Mouse (Mus musculus) embryonic facial prominence, embryonic 10.5 days (tissue): ENCODE results near the gene Lrmda. TPM values are rescaled to one million over a fixed set of nuclear protein-coding genes. Genes with fewer than 3 reads are reported as not detected.

Source experiments
- DNase-seq: peaks from one replicate; pipeline ENCODE4 v3.0.0-alpha.2; 2017; ENCODE audit warnings: low spot score
- H3K27ac ChIP-seq: fragments of 300-500 bp; sonication (generic); replicated peaks from 2 replicates; pipeline ENCODE4 v1.5.1; 2016; ENCODE audit warnings: mild to moderate bottlenecking
- H3K27me3 ChIP-seq: fragments of 300-500 bp; sonication (generic); replicated peaks from 2 replicates; pipeline ENCODE4 v1.6.1; 2016; ENCODE audit warnings: low read depth, mild to moderate bottlenecking; ENCODE audit not compliant: poor library complexity, severe bottlenecking
- H3K36me3 ChIP-seq: fragments of 300-500 bp; sonication (generic); replicated peaks from 2 replicates; pipeline ENCODE4 v1.6.1; 2016; ENCODE audit warnings: mild to moderate bottlenecking, moderate library complexity
- H3K4me1 ChIP-seq: fragments of 300-500 bp; sonication (generic); 2 replicates; pipeline ENCODE4 v1.6.1; 2016
- H3K4me3 ChIP-seq: fragments of 300-500 bp; sonication (generic); 2 replicates; pipeline ENCODE4 v1.5.1; 2016; ENCODE audit warnings: mild to moderate bottlenecking, moderate library complexity
- H3K9me3 ChIP-seq: fragments of 300-500 bp; sonication (generic); 2 replicates; pipeline ENCODE4 v1.6.1; 2016; ENCODE audit warnings: mild to moderate bottlenecking
- WGBS: fragments of 180-500 bp; shearing (Covaris S2); methylation state at CpG from one replicate; pipeline ENCODE4 v1.1.7; 2016; 5-methylcytosine and 5-hydroxymethylcytosine counted together
- polyA plus RNA-seq: library from polyadenylated mRNA; unstranded; fragments of >200 nt; fragmentation: Nextera tagmentation; extraction: Ambion mirVana; gene quantifications from 2 replicates; pipeline ENCODE4 v1.2.1, GENCODE M21; 2016

Gene Lrmda
- polyA plus RNA-seq, 1 experiment from 2014 or later, result 0.88 TPM

GRCm38 (mm10) chr14:22509747-22510530 is 490.4 kb downstream of the Lrmda start:
- Histone ChIP-seq H3K27ac (peak overlapping the region; percentile 0; the same call in 1 of the 2 replicates), H3K4me3 (no peak overlapping the region), H3K4me1 (peaks cover 13% of the 10 kb centered on the region), H3K27me3 (no peaks in the 10 kb centered on the region), H3K9me3 (no peaks in the 10 kb centered on the region), H3K36me3 (no peaks in the 10 kb centered on the region)
- DNase-seq, result peak; percentile 25
- 69% methylated on average over 6 of the region's 6 CpGs for WGBS

DNA sequence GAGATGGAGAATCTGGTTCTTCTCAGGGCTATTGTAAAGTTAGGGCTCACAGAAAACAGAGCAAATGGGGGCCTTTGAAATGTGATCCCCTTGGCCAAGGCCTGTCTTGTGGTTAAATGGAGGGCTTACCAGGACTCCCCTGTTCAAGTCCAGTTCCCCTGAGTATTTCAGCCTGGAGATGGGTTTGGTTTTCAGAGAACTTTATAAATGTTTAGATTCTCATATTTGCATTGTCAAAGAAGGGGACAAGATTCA is 490.9 kb downstream of the Lrmda start:
- no peaks in the 10 kb centered on the region for H3K36me3 ChIP-seq
- H3K9me3 ChIP-seq, result no peaks in the 10 kb centered on the region
- DNase-seq, result no peak
- peaks cover 13% of the 10 kb centered on the region for H3K4me1 ChIP-seq
- no peak overlapping the region for H3K27ac ChIP-seq
- no peaks in the 10 kb centered on the region for H3K27me3 ChIP-seq
- no peak overlapping the region for H3K4me3 ChIP-seq

GRCm38 (mm10) chr14:22514362-22515084 is 495.0 kb downstream of the Lrmda start:
- Histone ChIP-seq H3K9me3 (no peaks in the 10 kb centered on the region), H3K27ac (no peak overlapping the region), H3K27me3 (no peaks in the 10 kb centered on the region), H3K4me1 (peaks cover 8% of the 10 kb centered on the region), H3K4me3 (no peak overlapping the region), H3K36me3 (no peaks in the 10 kb centered on the region)
- WGBS, result 80% methylated on average over 5 of the region's 5 CpGs
- no peak for DNase-seq

DNA sequence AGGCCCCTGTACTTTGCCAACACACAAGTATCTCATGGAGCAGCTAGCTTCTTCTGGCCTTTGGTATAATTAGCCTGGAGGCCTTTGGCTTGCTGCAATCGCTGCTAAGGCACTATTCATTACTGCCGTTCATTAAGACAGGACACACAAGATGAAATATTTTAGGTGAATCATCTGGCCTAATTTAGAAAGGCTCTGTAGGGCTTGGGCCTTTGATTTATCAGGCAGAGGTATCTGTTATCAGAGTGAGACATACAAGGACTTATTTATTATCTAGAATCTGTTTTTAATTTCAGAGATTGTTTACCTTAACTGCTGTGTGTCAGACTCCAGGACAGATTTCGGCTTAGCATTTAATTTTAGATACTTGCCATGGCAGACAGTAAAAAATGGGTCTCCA is 511.2 kb downstream of the Lrmda start:
- Histone ChIP-seq H3K27ac (no peak overlapping the region), H3K9me3 (no peaks in the 10 kb centered on the region), H3K4me3 (no peak overlapping the region), H3K27me3 (no peaks in the 10 kb centered on the region), H3K36me3 (no peaks in the 10 kb centered on the region), H3K4me1 (no peaks in the 10 kb centered on the region)
- DNase-seq, result no peak
- WGBS, result 61% methylated on average over 3 of the region's 3 CpGs

DNA sequence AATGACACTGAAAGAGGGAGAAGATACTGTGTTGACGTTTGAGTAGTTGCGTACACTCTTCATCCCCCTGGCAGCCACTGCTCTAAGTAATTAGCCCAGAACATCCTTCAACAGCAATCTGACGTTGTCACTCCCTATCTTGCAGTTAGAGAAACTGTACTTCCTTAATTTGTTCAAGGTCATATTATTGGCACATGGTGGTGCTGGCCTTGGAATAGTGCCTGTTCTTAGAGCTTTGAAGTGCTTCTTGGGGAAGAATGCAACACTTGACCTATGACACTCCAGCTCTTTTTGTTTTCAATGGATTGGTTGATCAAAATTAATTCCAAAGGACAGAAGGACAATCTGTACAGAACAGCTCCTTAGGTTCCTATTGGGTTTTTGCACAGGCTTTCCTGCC is 514.0 kb downstream of the Lrmda start:
- Histone ChIP-seq H3K9me3 (no peaks in the 10 kb centered on the region), H3K27me3 (no peaks in the 10 kb centered on the region), H3K4me3 (no peak overlapping the region), H3K27ac (no peak overlapping the region), H3K4me1 (no peaks in the 10 kb centered on the region), H3K36me3 (no peaks in the 10 kb centered on the region)
- 77% methylated on average over 3 of the region's 3 CpGs for WGBS
- DNase-seq, result no peak

DNA sequence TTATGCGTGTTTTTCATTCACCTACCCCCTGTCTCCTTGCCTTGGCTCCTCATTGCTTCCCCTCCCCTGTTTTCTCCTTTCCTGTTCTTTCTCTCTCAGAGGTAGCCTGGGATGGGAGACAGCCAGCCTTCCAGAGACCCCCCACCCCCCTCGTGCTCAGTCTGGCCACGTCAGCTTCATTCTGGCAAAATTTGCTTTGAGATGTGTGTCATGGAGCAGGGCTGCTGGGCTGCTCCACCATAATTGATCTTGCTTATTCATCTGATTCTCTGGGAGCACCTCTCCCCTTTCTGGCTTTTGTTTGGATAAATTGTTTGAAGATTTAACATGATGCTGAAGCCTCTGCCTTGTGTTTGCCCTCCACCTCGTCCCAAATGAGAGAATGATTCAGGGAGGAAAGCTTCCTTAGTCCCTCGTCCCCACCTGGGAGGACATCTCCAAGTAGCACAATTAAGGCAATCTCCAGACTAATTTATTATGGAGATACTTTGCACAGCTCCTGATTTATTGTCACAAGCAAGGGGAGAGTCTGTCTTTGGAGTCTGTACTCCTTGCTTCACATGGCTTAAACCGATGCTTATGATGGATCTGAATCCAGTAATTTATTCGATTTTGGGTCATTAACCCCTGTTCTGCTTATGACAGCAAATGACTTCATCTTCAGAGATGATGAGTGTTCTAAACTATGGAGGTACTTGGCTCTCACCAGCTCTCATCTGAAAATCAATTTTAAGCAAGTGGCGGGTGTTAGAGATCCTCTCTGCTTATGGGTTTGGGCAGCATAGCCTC is 526.6 kb downstream of the Lrmda start:
- DNase-seq, result peak; percentile 52

GRCm38 (mm10) chr14:22546676-22546984 is 527.1 kb downstream of the Lrmda start:
- Histone ChIP-seq H3K9me3 (no peaks in the 10 kb centered on the region), H3K36me3 (no peaks in the 10 kb centered on the region), H3K27me3 (no peaks in the 10 kb centered on the region), H3K27ac (peak overlapping the region; percentile 40), H3K4me3 (no peak overlapping the region), H3K4me1 (peaks cover 31% of the 10 kb centered on the region)
- WGBS, result 66% methylated on average over 4 of the region's 4 CpGs
- peak; percentile 14 for DNase-seq

More for the DNA sequence above, 526.6 kb downstream of the Lrmda start:
- Histone ChIP-seq H3K4me1 (peaks cover 31% of the 10 kb centered on the region), H3K27ac (peak overlapping the region; percentile 40), H3K27me3 (no peaks in the 10 kb centered on the region), H3K9me3 (no peaks in the 10 kb centered on the region), H3K4me3 (no peak overlapping the region), H3K36me3 (no peaks in the 10 kb centered on the region)
- 53% methylated on average over 8 of the region's 8 CpGs for WGBS

DNA sequence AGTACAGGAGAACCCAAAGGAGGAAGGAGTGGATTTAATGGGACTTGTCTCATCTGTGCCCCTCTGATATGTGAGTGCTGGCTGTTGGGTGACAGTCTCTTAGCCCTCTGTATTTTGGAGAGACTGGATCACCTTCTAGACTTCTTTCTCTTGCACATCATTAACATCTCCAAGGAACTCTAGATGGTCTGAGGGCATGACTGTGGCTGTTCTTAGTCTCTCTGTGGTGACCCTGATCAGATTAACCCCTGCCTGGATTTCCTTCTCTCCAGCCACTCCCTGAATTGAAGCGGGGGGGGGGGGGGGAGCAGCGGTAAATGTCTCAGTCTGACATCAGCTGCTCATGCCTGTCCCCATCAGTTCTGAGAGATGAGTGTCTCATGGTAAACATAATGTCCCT is 528.8 kb downstream of the Lrmda start:
- Histone ChIP-seq H3K4me3 (no peak overlapping the region), H3K27me3 (no peaks in the 10 kb centered on the region), H3K4me1 (peaks cover 40% of the 10 kb centered on the region), H3K36me3 (no peaks in the 10 kb centered on the region), H3K27ac (no peak overlapping the region), H3K9me3 (no peaks in the 10 kb centered on the region)
- 48% methylated on average over 2 of the region's 2 CpGs for WGBS
- no peak for DNase-seq

- H3K36me3 ChIP-seq, result no peaks in the 10 kb centered on the region
- WGBS, result 75% methylated on average over 2 of the region's 2 CpGs
- no peaks in the 10 kb centered on the region for H3K27me3 ChIP-seq
- H3K4me3 ChIP-seq, result no peak overlapping the region
- H3K9me3 ChIP-seq, result no peaks in the 10 kb centered on the region
- DNase-seq, result no peak
- peaks cover 40% of the 10 kb centered on the region for H3K4me1 ChIP-seq
- 0 out of 2 replicates have a peak overlapping the region, but pooled peaks have one; percentile 16 for H3K27ac ChIP-seq
Measured at GRCm38 (mm10) chr14:22549166-22549565, 529.7 kb downstream of the Lrmda start.

DNA sequence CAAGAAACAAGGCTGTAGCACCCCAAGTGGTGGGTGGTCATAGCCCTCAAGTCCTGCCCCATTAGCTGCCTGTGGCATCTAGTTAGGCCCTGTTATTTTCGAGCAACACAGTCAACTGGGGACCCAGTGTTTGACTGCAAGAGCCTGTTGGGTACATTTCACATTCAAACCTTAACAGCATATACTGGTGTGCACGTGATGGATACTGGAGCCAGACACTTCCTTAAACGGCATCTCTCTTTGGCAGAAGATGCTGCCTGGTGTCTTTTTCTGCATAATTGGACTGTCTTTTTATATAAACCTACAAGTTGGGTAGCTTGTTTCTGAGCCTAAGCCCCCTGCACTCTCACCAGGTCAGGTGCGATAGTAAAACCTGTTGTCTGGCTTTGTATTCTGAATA is 532.8 kb downstream of the Lrmda start:
- Histone ChIP-seq H3K4me3 (no peak overlapping the region), H3K9me3 (no peaks in the 10 kb centered on the region), H3K27ac (no peak overlapping the region), H3K4me1 (peaks cover 18% of the 10 kb centered on the region), H3K27me3 (no peaks in the 10 kb centered on the region), H3K36me3 (no peaks in the 10 kb centered on the region)
- 64% methylated on average over 4 of the region's 4 CpGs for WGBS
- DNase-seq, result no peak

DNA sequence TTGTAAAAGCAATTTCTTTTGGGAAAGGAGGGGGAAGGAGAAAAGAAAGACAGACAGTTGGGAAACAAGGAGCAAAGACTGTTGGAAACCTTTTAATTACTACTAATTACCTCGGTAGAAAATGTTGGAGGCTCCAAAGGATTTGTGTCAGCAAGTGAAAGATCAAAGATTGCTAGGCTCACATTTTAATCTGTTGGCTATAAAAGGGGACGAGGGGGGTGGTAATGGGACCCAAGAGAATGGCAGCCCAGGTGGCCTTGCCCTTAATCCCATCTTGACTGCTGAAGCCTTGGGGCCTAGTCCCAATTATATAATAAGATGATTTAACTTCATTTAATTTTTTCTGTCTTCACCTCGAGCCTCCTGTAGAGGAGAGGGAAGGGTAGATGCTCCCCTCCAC is 533.3 kb downstream of the Lrmda start:
- Histone ChIP-seq H3K36me3 (no peaks in the 10 kb centered on the region), H3K27ac (no peak overlapping the region), H3K27me3 (no peaks in the 10 kb centered on the region), H3K4me1 (peaks cover 16% of the 10 kb centered on the region), H3K4me3 (no peak overlapping the region), H3K9me3 (no peaks in the 10 kb centered on the region)
- WGBS, result 35% methylated on average over 3 of the region's 3 CpGs
- no peak for DNase-seq

DNA sequence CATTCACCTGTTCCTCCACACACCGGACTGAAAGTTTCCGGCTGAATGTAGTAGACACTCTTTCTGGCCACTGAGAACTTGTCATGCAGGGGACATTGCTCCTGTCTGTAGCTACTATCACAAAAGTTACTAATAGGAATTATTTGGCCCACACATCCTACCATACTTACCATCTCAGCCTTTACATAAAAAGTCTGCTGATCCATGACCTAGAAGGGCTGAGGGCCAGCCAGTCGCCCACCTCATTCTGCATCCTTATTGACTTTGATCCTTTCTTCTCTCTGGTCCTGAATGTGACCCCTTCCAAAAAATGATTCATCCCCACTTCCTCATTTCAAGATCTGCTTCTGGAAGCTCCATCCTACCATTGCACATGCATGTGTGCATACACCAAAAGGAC is 534.2 kb downstream of the Lrmda start:
- Histone ChIP-seq H3K4me1 (peaks cover 12% of the 10 kb centered on the region), H3K27ac (no peak overlapping the region), H3K36me3 (no peaks in the 10 kb centered on the region), H3K4me3 (no peak overlapping the region), H3K27me3 (no peaks in the 10 kb centered on the region), H3K9me3 (no peaks in the 10 kb centered on the region)
- WGBS, result 92% methylated on average over 3 of the region's 3 CpGs
- no peak for DNase-seq

DNA sequence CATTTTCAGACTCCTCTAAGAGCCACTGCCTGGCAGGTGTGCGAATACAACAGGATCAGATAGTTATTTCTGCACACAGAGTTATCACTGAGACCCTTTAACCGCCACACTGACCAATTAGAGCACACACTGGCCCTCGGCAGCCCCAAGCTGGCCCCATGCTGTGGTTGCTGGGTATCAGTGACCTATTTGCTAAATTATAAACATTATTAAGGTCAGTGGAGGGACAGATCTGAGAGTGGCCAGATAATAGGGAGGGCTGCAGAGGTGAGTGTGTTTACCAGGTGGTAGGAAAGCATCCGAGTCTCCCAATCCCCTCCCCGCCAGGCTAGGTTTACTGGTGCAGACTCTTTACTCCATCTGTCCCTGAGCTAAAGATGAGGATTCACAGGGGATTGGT is 553.0 kb downstream of the Lrmda start:
- no peak for DNase-seq
- H3K27ac ChIP-seq, result no peak overlapping the region
- 68% methylated on average over 5 of the region's 5 CpGs for WGBS
- no peak overlapping the region for H3K4me3 ChIP-seq
- no peaks in the 10 kb centered on the region for H3K9me3 ChIP-seq
- peaks cover 47% of the 10 kb centered on the region for H3K4me1 ChIP-seq
- H3K36me3 ChIP-seq, result no peaks in the 10 kb centered on the region
- peaks cover 31% of the 10 kb centered on the region for H3K27me3 ChIP-seq
